Mouse (Mus musculus) small intestine, adult 2 months (tissue): ENCODE measurements around the gene H2al1e. TPM values are rescaled to one million over a fixed set of nuclear protein-coding genes. Genes with fewer than 3 reads are reported as not detected.

Experiments used
- H3K27ac ChIP-seq: fragments of 200-500 bp; 2 replicates; pipeline ENCODE4 v1.5.1; 2012; ENCODE audit warnings: low read depth, low read length, control low read depth, inconsistent platforms; ENCODE audit not compliant: insufficient read depth
- H3K27me3 ChIP-seq: fragments of 200-500 bp; 2 replicates; pipeline ENCODE4 v1.6.1; 2012; ENCODE audit warnings: mild to moderate bottlenecking, moderate library complexity, low read length, inconsistent platforms; ENCODE audit not compliant: control insufficient read depth, insufficient read depth
- H3K36me3 ChIP-seq: fragments of 200-500 bp; 2 replicates; pipeline ENCODE4 v1.6.1; 2012; ENCODE audit warnings: mild to moderate bottlenecking, low read length, control low read depth, inconsistent platforms; ENCODE audit not compliant: control insufficient read depth, insufficient read depth
- H3K4me1 ChIP-seq: fragments of 200-500 bp; 2 replicates; pipeline ENCODE4 v1.6.1; 2012; ENCODE audit warnings: low read length, inconsistent platforms, mixed read lengths; ENCODE audit not compliant: control insufficient read depth, insufficient read depth, insufficient read length
- H3K4me3 ChIP-seq: fragments of 200-500 bp; 2 replicates; pipeline ENCODE4 v1.5.1; 2012; ENCODE audit warnings: low read depth, mild to moderate bottlenecking, control low read depth, inconsistent platforms, low read length, moderate library complexity
- CTCF ChIP-seq: fragments of 200-500 bp; IDR thresholded peaks from 2 replicates; pipeline ENCODE4 v1.5.1; 2012; ENCODE audit warnings: low read depth, mild to moderate bottlenecking, control low read depth, inconsistent platforms, low read length, moderate library complexity, mixed read lengths; ENCODE audit not compliant: insufficient replicate concordance, insufficient read length; ENCODE audit errors: extremely low read depth
- POLR2A ChIP-seq: fragments of 200-500 bp; IDR thresholded peaks from 2 replicates; pipeline ENCODE4 v1.6.1; 2012; ENCODE audit warnings: low read depth, mild to moderate bottlenecking, control low read depth, inconsistent platforms, low read length, moderate library complexity
- WGBS: fragments of 180-500 bp; shearing (Covaris S2); methylation state at CpG from one replicate; pipeline ENCODE4 v1.1.7; 2018; 5-methylcytosine and 5-hydroxymethylcytosine counted together
- polyA plus RNA-seq: library from polyadenylated mRNA; depleted of rRNA; stranded (reverse); fragments of >200 nt; gene quantifications from 2 replicates; pipeline ENCODE4 v1.2.3, GENCODE M21; 2012; rRNA removed

H2al1e gene
- polyA plus RNA-seq, 1 experiment = not detected

- no peaks in the 10 kb centered on the region for H3K4me1 ChIP-seq
- WGBS = 73% methylated on average over 9 of the region's 9 CpGs
- no peak overlapping the region for H3K27ac ChIP-seq
- TF ChIP-seq CTCF (no peak), POLR2A (no peak)
- H3K27me3 ChIP-seq = no peaks in the 10 kb centered on the region
- H3K36me3 ChIP-seq = no peaks in the 10 kb centered on the region
- H3K4me3 ChIP-seq = no peak overlapping the region
Measured at GRCm38 (mm10) chrX:11345762-11346161, 34.0 kb downstream of the H2al1e start.

- H3K36me3 ChIP-seq = no peaks in the 10 kb centered on the region
- H3K27me3 ChIP-seq = no peaks in the 10 kb centered on the region
- no peak for TF ChIP-seq CTCF
- TF ChIP-seq POLR2A = no peak
- no peak overlapping the region for H3K27ac ChIP-seq
- 91% methylated on average over 3 of the region's 3 CpGs for WGBS
- no peaks in the 10 kb centered on the region for H3K4me1 ChIP-seq
- H3K4me3 ChIP-seq = no peak overlapping the region
Measured at GRCm38 (mm10) chrX:11346756-11347155, 35.0 kb downstream of the H2al1e start.

GRCm38 (mm10) chrX:11360823-11361222 lies 49.1 kb downstream of the H2al1e start:
- H3K27ac ChIP-seq = no peak overlapping the region
- H3K36me3 ChIP-seq = no peaks in the 10 kb centered on the region
- WGBS = 65% methylated on average over 6 of the region's 6 CpGs
- no peak overlapping the region for H3K4me3 ChIP-seq
- no peak for TF ChIP-seq POLR2A
- TF ChIP-seq CTCF = no peak
- no peaks in the 10 kb centered on the region for H3K27me3 ChIP-seq
- H3K4me1 ChIP-seq = no peaks in the 10 kb centered on the region

GRCm38 (mm10) chrX:11361261-11361660 lies 49.5 kb downstream of the H2al1e start:
- no peaks in the 10 kb centered on the region for H3K27me3 ChIP-seq
- H3K27ac ChIP-seq = no peak overlapping the region
- no peak for TF ChIP-seq POLR2A
- TF ChIP-seq CTCF = no peak
- H3K4me3 ChIP-seq = no peak overlapping the region
- no peaks in the 10 kb centered on the region for H3K36me3 ChIP-seq
- WGBS = 78% methylated on average over 2 of the region's 2 CpGs
- H3K4me1 ChIP-seq = no peaks in the 10 kb centered on the region

Other genes starting within 250 kb of the H2al1e start
- gene H2al1a, start 12.7 kb upstream of the H2al1e start, polyA plus RNA-seq = not detected in 2 replicates
- gene H2al1b, start 9.5 kb upstream of the H2al1e start, polyA plus RNA-seq = not detected in 2 replicates
- not detected in 2 replicates for gene H2al1c, start 6.3 kb upstream of the H2al1e start, polyA plus RNA-seq
- not detected in 2 replicates for gene H2al1d, start 3.1 kb upstream of the H2al1e start, polyA plus RNA-seq
- gene H2al1f, start 3.2 kb downstream of the H2al1e start, polyA plus RNA-seq = not detected in 2 replicates
- gene H2al1g, start 6.3 kb downstream of the H2al1e start, polyA plus RNA-seq = not detected in 2 replicates
- gene H2al1h, start 9.6 kb downstream of the H2al1e start, polyA plus RNA-seq = not detected in 2 replicates
- not detected in 2 replicates for gene H2al1i, start 12.7 kb downstream of the H2al1e start, polyA plus RNA-seq
- gene H2al1j, start 15.9 kb downstream of the H2al1e start, polyA plus RNA-seq = not detected in 2 replicates